In the genomic region with DNA sequence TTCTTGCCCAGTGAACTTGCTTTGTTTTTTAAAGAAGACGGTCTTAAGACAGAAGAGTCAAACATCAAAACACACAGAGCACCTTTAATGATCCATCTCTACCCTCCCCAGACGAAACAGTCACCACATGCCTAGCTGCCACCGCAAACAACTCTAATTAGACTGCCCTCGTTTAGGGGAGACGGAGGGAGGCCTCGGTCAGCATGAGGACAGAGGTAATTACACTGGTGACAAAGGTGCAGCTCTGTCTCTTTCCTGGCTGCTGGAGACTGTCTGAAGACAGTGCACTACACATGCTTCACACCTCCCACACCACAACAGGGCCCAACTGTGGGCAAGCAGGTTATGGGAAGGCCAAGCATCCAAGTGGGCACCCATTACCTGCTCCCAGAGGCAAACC, we compare ENCODE assay signal across 12 mouse cellular contexts. TPM values are rescaled to one million over a fixed set of nuclear protein-coding genes. Genes with fewer than 3 reads are reported as not detected.
A peak's percentile ranks its signal among the peaks of the same experiment; 100 is the strongest.
DNase-seq lines count a peak whose midpoint lies in the region; ATAC-seq and TF ChIP-seq lines count a peak whose summit lies in the region.
"Had no signal": no experiment of that assay in that cellular context is flagged by ENCODE, and none has a peak within 500 bp of the region (broad histone marks: within the 10 kb centered on the region; RNA-seq: fewer than 3 reads in every experiment).

No protein-coding gene starts in this region.

- ATAC-seq in heart, embryonic 12.5 days (ENCODE audit: insufficient number of reproducible peaks, low FRiP score): no peak
- ATAC-seq in heart, embryonic 16.5 days (replicated peaks; ENCODE audit: extremely low read depth, insufficient read depth, low FRiP score): no peak
- ATAC-seq: hindbrain, postnatal 0 days had no signal

- TF ChIP-seq CTCF in heart, adult 2 months (IDR thresholded peaks at IDR 0.05): no peak
- TF ChIP-seq CTCF in layer of hippocampus, adult 2 months (conservative IDR thresholded peaks at IDR 0.05): no peak; the same call in 1 of the 2 replicates

- peak overlapping the region; percentile 79 for H3K27ac ChIP-seq in heart, adult 2 months
- H3K27ac ChIP-seq in heart, embryonic 12.5 days (ENCODE audit: poor library complexity, severe bottlenecking): no peak overlapping the region
- peak overlapping the region; percentile 72 for H3K27ac ChIP-seq in layer of hippocampus, adult 2 months
- peak overlapping the region; percentile 68 for H3K27ac ChIP-seq in heart, embryonic 16.5 days (ENCODE audit: low read length)
- H3K27ac ChIP-seq: forebrain, embryonic 10.5 days had no signal

- H3K9me3 ChIP-seq in heart, embryonic 12.5 days (replicated peaks): no peaks in the 10 kb centered on the region
- H3K9me3 ChIP-seq in heart, embryonic 16.5 days (replicated peaks; ENCODE audit: control insufficient read depth, low read length): no peaks in the 10 kb centered on the region
- H3K9me3 ChIP-seq: forebrain, embryonic 10.5 days had no signal

- peak in 1 of 2 experiments; percentile 40 for DNase-seq in heart, adult 2 months
- no peak for DNase-seq in layer of hippocampus, adult 2 months (ENCODE audit: low spot score in 2 of 2)
- DNase-seq in layer of hippocampus, adult 18-20 months (ENCODE audit: low spot score in 2 of 2): no peak
- DNase-seq in retina, embryonic 14.5 days (ENCODE audit: low spot score): peak; percentile 29
- DNase-seq in adrenal gland, postnatal 14 days: no peak
- DNase-seq in neural tube, embryonic 10.5 days (ENCODE audit: extremely low spot score, low spot score): no peak

- H3K36me3 ChIP-seq in heart, adult 2 months (ENCODE audit: control insufficient read depth, insufficient read depth, low read length): peaks cover 11% of the 10 kb centered on the region
- peaks cover 3% of the 10 kb centered on the region; the same call in 1 of the 2 replicates for H3K36me3 ChIP-seq in heart, embryonic 12.5 days
- H3K36me3 ChIP-seq in heart, embryonic 16.5 days (ENCODE audit: control insufficient read depth, insufficient read depth): no peaks in the 10 kb centered on the region

- TF ChIP-seq POLR2A in heart, adult 2 months (IDR thresholded peaks at IDR 0.05; ENCODE audit: insufficient read depth, low read depth, low read length): no peak

- intact Hi-C loops in heart, adult 2 months (cut with DNase I): loop anchor here (2.0 to 5.0 kb wide), 3 partner anchors 45 to 79 kb away; partner anchors contain the start of genes Atp2a2 and Ift81

- 68% methylated on average over 6 of the region's 6 CpGs for WGBS in heart, adult 2 months
- 74% methylated on average over 6 of the region's 6 CpGs for WGBS in heart, embryonic 12.5 days
- 78% methylated on average over 6 of the region's 6 CpGs for WGBS in heart, embryonic 16.5 days

- no peak for TF ChIP-seq EP300 in heart, adult 2 months (IDR thresholded peaks at IDR 0.05; ENCODE audit: insufficient read depth, low read depth, low read length)

- H3K27me3 ChIP-seq in heart, adult 2 months (ENCODE audit: control insufficient read depth, insufficient read depth, low read length): no peaks in the 10 kb centered on the region
- no peaks in the 10 kb centered on the region for H3K27me3 ChIP-seq in heart, embryonic 12.5 days (replicated peaks)
- no peaks in the 10 kb centered on the region for H3K27me3 ChIP-seq in heart, embryonic 16.5 days (ENCODE audit: control insufficient read depth, insufficient read depth, low read length)
- H3K27me3 ChIP-seq: CH12.LX had no signal

- no peak overlapping the region for H3K4me3 ChIP-seq in heart, adult 2 months
- no peak overlapping the region for H3K4me3 ChIP-seq in heart, embryonic 12.5 days
- H3K4me3 ChIP-seq in layer of hippocampus, adult 2 months: no peak overlapping the region
- no peak overlapping the region for H3K4me3 ChIP-seq in heart, embryonic 16.5 days (ENCODE audit: low read length)
- H3K4me3 ChIP-seq: forebrain, embryonic 10.5 days; myocyte had no signal

- no peak overlapping the region for H3K4me2 ChIP-seq in heart, embryonic 12.5 days
- no peak overlapping the region for H3K4me2 ChIP-seq in heart, embryonic 16.5 days (ENCODE audit: low read depth, low read length)

- no peak overlapping the region; the same call in 1 of the 2 replicates for H3K9ac ChIP-seq in heart, adult 2 months (ENCODE audit: low read depth, low read length)
- no peak overlapping the region for H3K9ac ChIP-seq in heart, embryonic 12.5 days
- H3K9ac ChIP-seq in heart, embryonic 16.5 days (ENCODE audit: low read length): peak overlapping the region; percentile 26; the same call in 1 of the 2 replicates

- H3K79me2 ChIP-seq in heart, adult 2 months (replicated peaks; ENCODE audit: control insufficient read depth, insufficient read depth, low read length): no peaks in the 10 kb centered on the region

- peaks cover 13% of the 10 kb centered on the region for H3K4me1 ChIP-seq in heart, adult 2 months (ENCODE audit: control insufficient read depth, insufficient read depth, low read length)
- peaks cover 36% of the 10 kb centered on the region for H3K4me1 ChIP-seq in heart, embryonic 12.5 days (replicated peaks)
- peaks cover 42% of the 10 kb centered on the region for H3K4me1 ChIP-seq in heart, embryonic 16.5 days (ENCODE audit: control insufficient read depth, insufficient read depth, low read length)

RNA-seq across cellular contexts. Expression of gene Atp2a2, which starts 45.8 kb away (rescaled TPM):
- over 10,000 TPM; 11,796 to 13,259 TPM for total RNA-seq in heart, adult 2 months (2021)
- 3,546 and 6,285 TPM in 2 replicates for polyA plus RNA-seq in heart, adult 2 months (2012; rRNA removed)
- polyA plus RNA-seq in heart, embryonic 12.5 days (2016; fragmentation: Nextera tagmentation; extraction: Ambion mirVana): 414 and 424 TPM in 2 replicates
- 100 to 1,000 TPM; 588 to 630 TPM for total RNA-seq in layer of hippocampus, adult 2 months (2021)
- 100 to 1,000 TPM; 601 to 621 TPM for total RNA-seq in layer of hippocampus, adult 18-20 months (2021)
- 306 and 316 TPM in 2 replicates for polyA plus RNA-seq in heart, embryonic 16.5 days (2015; fragmentation: Nextera tagmentation; extraction: Ambion mirVana)
- total RNA-seq in adrenal gland, postnatal 14 days (2021): 212 and 220 TPM in 2 replicates

Comparison
In these comparisons a context has a peak if more than half of its experiments do, and no peak if none do; other contexts are left out.
1. RNA of gene Atp2a2, which starts 45.8 kb away (total RNA-seq): 11,796 to 13,259 TPM in heart, adult 2 months; 588 to 630 TPM in layer of hippocampus, adult 2 months, 601 to 621 TPM in layer of hippocampus, adult 18-20 months and 212 to 220 TPM in adrenal gland, postnatal 14 days; every median in the first group is over 10 times any median in the second.